Mouse (Mus musculus) urinary bladder, postnatal 10 days (tissue): ENCODE results near the gene Tnfrsf13c.
A peak's percentile ranks its signal among the peaks of the same experiment; 100 is the strongest.
"Not testable (repeated sequence)": the region's sequence is repeated elsewhere in the genome, so short reads cannot be mapped to it uniquely, and the experiment has no call there.

Experiments used
- DNase-seq: peaks from one replicate; pipeline ENCODE4 v3.0.0; 2022; ENCODE audit warnings: low spot score

The Tnfrsf13c gene

GRCm38 (mm10) chr15:82223657-82224601 is at the start of gene Tnfrsf13c:
Gene Tnfrsf13c (minus strand): TSS chr15:82224369.
- DNase-seq = no peak

- DNase-seq = no peak
Observed at GRCm38 (mm10) chr15:82272295-82272694, 48.1 kb upstream of the Tnfrsf13c start.

- no peak for DNase-seq
Observed at GRCm38 (mm10) chr15:82271201-82271600, 47.0 kb upstream of the Tnfrsf13c start.

GRCm38 (mm10) chr15:82268783-82269182 is 44.6 kb upstream of the Tnfrsf13c start:
- no peak for DNase-seq

- no peak for DNase-seq
Observed at GRCm38 (mm10) chr15:82268185-82268584, 44.0 kb upstream of the Tnfrsf13c start.

GRCm38 (mm10) chr15:82266356-82266755 is 42.2 kb upstream of the Tnfrsf13c start:
- DNase-seq = no peak

GRCm38 (mm10) chr15:82259510-82259909 is 35.3 kb upstream of the Tnfrsf13c start:
- no peak for DNase-seq

GRCm38 (mm10) chr15:82255944-82256383 is 31.8 kb upstream of the Tnfrsf13c start:
- no peak for DNase-seq

- no peak for DNase-seq
Observed at GRCm38 (mm10) chr15:82255248-82255647, 31.1 kb upstream of the Tnfrsf13c start.

GRCm38 (mm10) chr15:82252097-82252496 is 27.9 kb upstream of the Tnfrsf13c start, which contains the start of gene 1500009C09Rik:
Gene 1500009C09Rik (plus strand): TSS chr15:82252397.
- DNase-seq = no peak

GRCm38 (mm10) chr15:82251579-82251978 is 27.4 kb upstream of the Tnfrsf13c start:
- no peak for DNase-seq

GRCm38 (mm10) chr15:82247131-82247776 is 23.1 kb upstream of the Tnfrsf13c start:
- DNase-seq = no peak

GRCm38 (mm10) chr15:82244805-82245161 is 20.6 kb upstream of the Tnfrsf13c start:
- not testable (repeated sequence) for DNase-seq

- DNase-seq = peak; percentile 77
Observed at GRCm38 (mm10) chr15:82244115-82244804, 20.1 kb upstream of the Tnfrsf13c start, which contains the start of gene Cenpm. Gene Cenpm (minus strand): TSS chr15:82244748.

GRCm38 (mm10) chr15:82243742-82244114 is 19.6 kb upstream of the Tnfrsf13c start:
- DNase-seq = no peak

GRCm38 (mm10) chr15:82243311-82243710 is 19.1 kb upstream of the Tnfrsf13c start:
- no peak for DNase-seq

GRCm38 (mm10) chr15:82236565-82236964 is 12.4 kb upstream of the Tnfrsf13c start:
- no peak for DNase-seq

GRCm38 (mm10) chr15:82235661-82236060 is 11.5 kb upstream of the Tnfrsf13c start:
- no peak for DNase-seq

- DNase-seq = no peak
Observed at GRCm38 (mm10) chr15:82232651-82233050, 8.5 kb upstream of the Tnfrsf13c start.

- no peak for DNase-seq
Observed at GRCm38 (mm10) chr15:82231591-82232378, 7.6 kb upstream of the Tnfrsf13c start.

GRCm38 (mm10) chr15:82231100-82231499 is 6.9 kb upstream of the Tnfrsf13c start:
- no peak for DNase-seq
